Mouse (Mus musculus): ENCODE measurements around the gene Gng12. TPM values are rescaled to one million over a fixed set of nuclear protein-coding genes. Genes with fewer than 3 reads are reported as not detected.

Gene Gng12
- polyA plus RNA-seq, 2 experiments, result 11.6 to 32.5 TPM

GRCm38 (mm10) chr6:66915592-66915991 lies 19.4 kb downstream of the Gng12 start:
- no peak overlapping the region for H3K4me2 ChIP-seq (ENCODE audit: low read depth)
- WGBS (ENCODE audit: insufficient replicate concordance), result 80% methylated on average over 2 of the region's 2 CpGs
- H3K9me3 ChIP-seq (ENCODE audit: control insufficient read depth, low read length), result no peaks in the 10 kb centered on the region
- no peak overlapping the region for H3K27ac ChIP-seq
- no peak overlapping the region for H3K9ac ChIP-seq (replicated peaks)
- ATAC-seq (ENCODE audit: insufficient read depth) (no peak), DNase-seq (ENCODE audit: low read depth in 3 of 3, low spot score in 3 of 3) (no peak)
- H3K36me3 ChIP-seq (replicated peaks; ENCODE audit: control insufficient read depth, insufficient read depth, low read depth), result no peaks in the 10 kb centered on the region
- H3K4me3 ChIP-seq (ENCODE audit: insufficient read depth in 1 of 2, low read depth in 2 of 2, low read length in 2 of 2), result no peak overlapping the region
- H3K27me3 ChIP-seq (ENCODE audit: control insufficient read depth, insufficient read depth, low read length), result no peaks in the 10 kb centered on the region
- peaks cover 0 to 8% of the 10 kb centered on the region in 2 experiments; a peak in 2 of 4 replicates for H3K4me1 ChIP-seq (replicated peaks; ENCODE audit: control insufficient read depth in 2 of 2, insufficient read depth in 2 of 2, low read length in 1 of 2)
- TF ChIP-seq CTCF (IDR thresholded peaks at IDR 0.05; ENCODE audit: low read depth) (no peak), EP300 (IDR thresholded peaks at IDR 0.05; ENCODE audit: low read depth) (no peak)

DNA sequence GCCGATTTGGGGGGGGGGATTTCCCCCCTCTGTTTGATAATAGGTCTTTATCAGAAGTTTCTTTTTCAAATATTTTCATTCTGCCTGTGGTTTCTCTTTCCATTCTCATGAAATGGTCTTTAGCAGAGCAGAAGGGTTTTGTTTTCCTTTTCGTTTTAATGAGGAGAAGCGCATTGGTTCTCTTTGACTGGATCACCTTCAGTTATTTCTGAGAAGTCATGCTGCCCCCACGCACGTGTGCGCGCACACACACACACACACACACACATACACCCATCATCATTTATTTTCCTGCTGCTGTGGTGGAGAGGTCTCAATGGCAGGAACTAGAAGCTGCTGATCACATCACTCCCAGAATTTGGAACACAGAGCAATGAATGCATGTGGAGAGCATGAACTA lies 20.8 kb downstream of the Gng12 start:
- WGBS (ENCODE audit: insufficient replicate concordance), result 79% methylated on average over 7 of the region's 7 CpGs
- TF ChIP-seq EP300 (IDR thresholded peaks at IDR 0.05; ENCODE audit: low read depth) (no peak), CTCF (IDR thresholded peaks at IDR 0.05; ENCODE audit: low read depth) (no peak)

DNA sequence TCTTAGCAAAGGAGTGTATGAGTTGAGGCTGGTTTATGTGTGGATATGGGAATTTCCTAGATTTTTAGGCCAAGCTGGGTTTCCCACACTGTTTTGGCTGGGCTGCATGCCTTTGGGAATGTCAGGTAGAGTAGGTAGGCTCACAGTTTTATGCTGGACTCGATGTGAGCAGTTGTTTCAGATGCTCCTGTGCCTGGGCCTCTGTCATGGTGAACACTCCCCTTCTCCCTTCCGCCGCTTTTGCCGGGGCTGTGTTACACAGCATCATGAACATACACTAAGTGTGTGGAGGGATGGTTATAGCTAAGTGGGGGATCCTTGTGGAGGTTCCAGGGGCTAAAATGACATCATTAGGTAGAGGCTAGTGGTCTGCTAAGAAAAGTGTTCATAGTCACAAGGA lies 24.6 kb downstream of the Gng12 start:
- no peaks in the 10 kb centered on the region for H3K4me1 ChIP-seq (replicated peaks; ENCODE audit: control insufficient read depth in 2 of 2, insufficient read depth in 2 of 2, low read length in 1 of 2)
- H3K9ac ChIP-seq (replicated peaks), result no peak overlapping the region
- H3K4me3 ChIP-seq (ENCODE audit: insufficient read depth in 1 of 2, low read depth in 2 of 2, low read length in 2 of 2), result no peak overlapping the region
- 78% methylated on average over 4 of the region's 4 CpGs for WGBS (ENCODE audit: insufficient replicate concordance)
- no peak overlapping the region for H3K4me2 ChIP-seq (ENCODE audit: low read depth)
- H3K27me3 ChIP-seq (ENCODE audit: control insufficient read depth, insufficient read depth, low read length), result no peaks in the 10 kb centered on the region
- DNase-seq (ENCODE audit: low read depth in 3 of 3, low spot score in 3 of 3) (no peak), ATAC-seq (ENCODE audit: insufficient read depth) (no peak)
- no peaks in the 10 kb centered on the region for H3K9me3 ChIP-seq (ENCODE audit: control insufficient read depth, low read length)
- H3K36me3 ChIP-seq (replicated peaks; ENCODE audit: control insufficient read depth, insufficient read depth, low read depth), result no peaks in the 10 kb centered on the region
- TF ChIP-seq EP300 (IDR thresholded peaks at IDR 0.05; ENCODE audit: low read depth), result no peak
- TF ChIP-seq CTCF (IDR thresholded peaks at IDR 0.05; ENCODE audit: low read depth), result no peak
- no peak overlapping the region for H3K27ac ChIP-seq

More for the DNA sequence above, 20.8 kb downstream of the Gng12 start:
- Histone ChIP-seq H3K4me3 (ENCODE audit: insufficient read depth in 1 of 2, low read depth in 2 of 2, low read length in 2 of 2) (no peak overlapping the region), H3K4me2 (ENCODE audit: low read depth) (no peak overlapping the region), H3K27ac (no peak overlapping the region), H3K9me3 (ENCODE audit: control insufficient read depth, low read length) (no peaks in the 10 kb centered on the region), H3K27me3 (ENCODE audit: control insufficient read depth, insufficient read depth, low read length) (no peaks in the 10 kb centered on the region), H3K4me1 (replicated peaks; ENCODE audit: control insufficient read depth in 2 of 2, insufficient read depth in 2 of 2, low read length in 1 of 2) (no peaks in the 10 kb centered on the region), H3K9ac (replicated peaks) (no peak overlapping the region), H3K36me3 (replicated peaks; ENCODE audit: control insufficient read depth, insufficient read depth, low read depth) (no peaks in the 10 kb centered on the region)
- DNase-seq (ENCODE audit: low read depth in 3 of 3, low spot score in 3 of 3), result no peak
- ATAC-seq (ENCODE audit: insufficient read depth), result no peak

GRCm38 (mm10) chr6:66921755-66922154 lies 25.6 kb downstream of the Gng12 start:
- Histone ChIP-seq H3K27ac (no peak overlapping the region), H3K9me3 (ENCODE audit: control insufficient read depth, low read length) (no peaks in the 10 kb centered on the region), H3K27me3 (ENCODE audit: control insufficient read depth, insufficient read depth, low read length) (no peaks in the 10 kb centered on the region), H3K36me3 (replicated peaks; ENCODE audit: control insufficient read depth, insufficient read depth, low read depth) (no peaks in the 10 kb centered on the region), H3K4me2 (ENCODE audit: low read depth) (no peak overlapping the region), H3K4me3 (ENCODE audit: insufficient read depth in 1 of 2, low read depth in 2 of 2, low read length in 2 of 2) (no peak overlapping the region), H3K4me1 (replicated peaks; ENCODE audit: control insufficient read depth in 2 of 2, insufficient read depth in 2 of 2, low read length in 1 of 2) (0 out of 4 replicates have a peak, but pooled peaks cover 0 to 3% of the 10 kb centered on the region in 2 experiments), H3K9ac (replicated peaks) (no peak overlapping the region)
- 64% methylated on average over 4 of the region's 4 CpGs for WGBS (ENCODE audit: insufficient replicate concordance)
- TF ChIP-seq EP300 (IDR thresholded peaks at IDR 0.05; ENCODE audit: low read depth) (no peak), CTCF (IDR thresholded peaks at IDR 0.05; ENCODE audit: low read depth) (no peak)
- DNase-seq (ENCODE audit: low read depth in 3 of 3, low spot score in 3 of 3), result no peak
- no peak for ATAC-seq (ENCODE audit: insufficient read depth)

GRCm38 (mm10) chr6:66922501-66922900 lies 26.3 kb downstream of the Gng12 start:
- Histone ChIP-seq H3K4me2 (ENCODE audit: low read depth) (no peak overlapping the region), H3K4me1 (replicated peaks; ENCODE audit: control insufficient read depth in 2 of 2, insufficient read depth in 2 of 2, low read length in 1 of 2) (0 out of 4 replicates have a peak, but pooled peaks cover 0 to 3% of the 10 kb centered on the region in 2 experiments), H3K9me3 (ENCODE audit: control insufficient read depth, low read length) (no peaks in the 10 kb centered on the region), H3K27me3 (ENCODE audit: control insufficient read depth, insufficient read depth, low read length) (no peaks in the 10 kb centered on the region), H3K4me3 (ENCODE audit: insufficient read depth in 1 of 2, low read depth in 2 of 2, low read length in 2 of 2) (no peak overlapping the region), H3K36me3 (replicated peaks; ENCODE audit: control insufficient read depth, insufficient read depth, low read depth) (no peaks in the 10 kb centered on the region), H3K27ac (no peak overlapping the region), H3K9ac (replicated peaks) (no peak overlapping the region)
- no peak for TF ChIP-seq EP300 (IDR thresholded peaks at IDR 0.05; ENCODE audit: low read depth)
- no peak for TF ChIP-seq CTCF (IDR thresholded peaks at IDR 0.05; ENCODE audit: low read depth)
- ATAC-seq (ENCODE audit: insufficient read depth) (no peak), DNase-seq (ENCODE audit: low read depth in 3 of 3, low spot score in 3 of 3) (no peak)
- WGBS (ENCODE audit: insufficient replicate concordance), result 76% methylated on average over 7 of the region's 7 CpGs

All from liver, embryonic 14.5 days (tissue).